Mouse (Mus musculus) cortical plate, adult 2 months (tissue): Measurements from ENCODE around the gene Vmn2r87. TPM values are rescaled to one million over a fixed set of nuclear protein-coding genes. Genes with fewer than 3 reads are reported as not detected.
A peak's percentile ranks its signal among the peaks of the same experiment; 100 is the strongest.
"Not testable (repeated sequence)": the region's sequence is repeated elsewhere in the genome, so short reads cannot be mapped to it uniquely, and the experiment has no call there.

Experiments used
- H3K27ac ChIP-seq: fragments of 200-500 bp; 2 replicates; pipeline ENCODE4 v1.5.1; 2012; ENCODE audit warnings: low read length, control low read depth, inconsistent platforms; ENCODE audit not compliant: insufficient read depth
- H3K4me1 ChIP-seq: fragments of 200-500 bp; 2 replicates; pipeline ENCODE4 v1.6.1; 2011; ENCODE audit warnings: low read length; ENCODE audit not compliant: control insufficient read depth, insufficient read depth
- H3K4me3 ChIP-seq: fragments of 200-500 bp; 2 replicates; pipeline ENCODE4 v1.5.1; 2011; ENCODE audit warnings: mild to moderate bottlenecking, low read length, control low read depth; ENCODE audit not compliant: insufficient read depth
- CTCF ChIP-seq: fragments of 200-500 bp; IDR thresholded peaks from 2 replicates; pipeline ENCODE4 v1.5.1; 2011; ENCODE audit warnings: mild to moderate bottlenecking, control low read depth, low read length; ENCODE audit not compliant: insufficient read depth; ENCODE audit errors: extremely low read depth
- POLR2A ChIP-seq: fragments of 200-500 bp; IDR thresholded peaks from 2 replicates; pipeline ENCODE4 v1.6.1; 2011; ENCODE audit warnings: mild to moderate bottlenecking, low read length, control low read depth; ENCODE audit not compliant: insufficient read depth; ENCODE audit errors: extremely low read depth
- polyA plus RNA-seq: library from polyadenylated mRNA; depleted of rRNA; stranded (reverse); fragments of >200 nt; gene quantifications from 2 replicates; pipeline ENCODE4 v1.2.3, GENCODE M21; 2012; rRNA removed

Vmn2r87 gene
- 1.8 and 1.9 TPM in 2 replicates for polyA plus RNA-seq

GRCm38 (mm10) chr10:130497296-130497695, at the start of gene Vmn2r87:
Gene Vmn2r87, minus strand, starts transcription at chr10:130497396.
- no peak for TF ChIP-seq POLR2A
- TF ChIP-seq CTCF = no peak
- Histone ChIP-seq H3K4me3 (no peak within 1 kb of the TSS), H3K27ac (no peak within 1 kb of the TSS), H3K4me1 (no peaks in the 10 kb centered on the region)

- H3K27ac ChIP-seq, H3K4me1 ChIP-seq: not testable (repeated sequence)
Observed at GRCm38 (mm10) chr10:130544331-130544730, 47.1 kb upstream of the Vmn2r87 start.

GRCm38 (mm10) chr10:130541931-130542691, 44.9 kb upstream of the Vmn2r87 start:
- H3K27ac ChIP-seq = 0 out of 2 replicates have a peak overlapping the region, but pooled peaks have one; percentile 13
- H3K4me3 ChIP-seq = peak overlapping the region; percentile 47
- H3K4me1 ChIP-seq = not testable (repeated sequence)
- peak; percentile 69 for TF ChIP-seq POLR2A

More at GRCm38 (mm10) chr10:130544331-130544730, 47.1 kb upstream of the Vmn2r87 start:
- not testable (repeated sequence) for H3K4me3 ChIP-seq

GRCm38 (mm10) chr10:130536101-130536500, 38.9 kb upstream of the Vmn2r87 start:
- TF ChIP-seq CTCF (no peak; the same call in 1 of the 2 replicates), POLR2A (no peak)

GRCm38 (mm10) chr10:130527926-130528325, 30.7 kb upstream of the Vmn2r87 start:
- Histone ChIP-seq H3K27ac (no peak overlapping the region), H3K4me1 (no peaks in the 10 kb centered on the region), H3K4me3 (no peak overlapping the region)
- no peak for TF ChIP-seq CTCF
- TF ChIP-seq POLR2A = no peak

More at GRCm38 (mm10) chr10:130536101-130536500, 38.9 kb upstream of the Vmn2r87 start:
- Histone ChIP-seq H3K27ac (no peak overlapping the region), H3K4me1 (no peaks in the 10 kb centered on the region; the same call in 1 of the 2 replicates), H3K4me3 (no peak overlapping the region)

DNA sequence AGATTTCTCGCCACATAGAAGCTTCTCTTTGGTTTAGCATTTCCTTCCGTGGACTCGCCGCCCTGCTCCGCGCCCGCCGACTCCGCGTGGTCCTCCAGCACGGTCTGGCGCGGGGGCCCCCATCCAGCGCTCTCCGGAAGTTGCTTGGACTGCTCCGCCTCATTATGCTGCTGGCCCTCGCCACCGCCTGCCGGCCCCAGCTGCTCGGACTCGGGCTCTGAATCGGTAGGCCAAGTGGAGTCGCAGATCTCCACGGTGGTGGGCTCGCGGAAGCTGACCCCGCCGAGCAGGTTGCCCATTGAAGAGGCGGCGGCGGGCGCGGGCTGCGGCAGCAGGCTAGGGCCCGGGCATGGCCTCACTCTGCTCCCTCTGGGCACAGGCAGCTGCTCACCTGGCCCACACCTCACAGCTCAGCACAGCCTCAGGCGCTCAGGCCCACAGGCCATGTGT, 26.9 kb downstream of the Vmn2r87 start:
- Histone ChIP-seq H3K4me1 (no peaks in the 10 kb centered on the region), H3K27ac (no peak overlapping the region), H3K4me3 (peak overlapping the region; percentile 30)
- TF ChIP-seq CTCF (no peak), POLR2A (no peak)

- not testable (repeated sequence) for H3K4me1 ChIP-seq, H3K27ac ChIP-seq, H3K4me3 ChIP-seq
Observed at GRCm38 (mm10) chr10:130455950-130456349, 41.2 kb downstream of the Vmn2r87 start, which contains the start of gene Vmn2r86. Gene Vmn2r86, minus strand, starts transcription at chr10:130456050.

DNA sequence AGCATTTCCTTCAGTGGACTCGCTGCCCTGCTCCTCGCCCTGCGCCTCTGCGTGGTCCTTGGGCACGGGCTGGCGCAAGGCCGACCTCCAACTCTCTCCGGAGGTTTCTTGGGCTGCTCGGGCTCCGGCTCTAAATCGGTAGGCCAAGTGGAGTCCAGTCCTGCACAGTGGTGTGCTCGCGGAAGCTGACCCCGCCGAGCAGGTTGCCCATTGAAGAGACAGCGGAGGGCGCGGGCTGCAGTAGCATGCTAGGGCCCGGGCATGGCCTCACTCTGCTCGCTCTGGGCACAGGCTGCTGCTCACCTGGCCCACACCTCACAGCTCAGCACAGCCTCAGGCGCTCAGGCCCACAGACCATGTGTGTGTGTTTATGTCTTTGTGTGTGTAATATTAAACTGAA, 52.4 kb downstream of the Vmn2r87 start:
- Histone ChIP-seq H3K4me3 (no peak overlapping the region), H3K4me1 (no peaks in the 10 kb centered on the region), H3K27ac (no peak overlapping the region)
- TF ChIP-seq CTCF (no peak), POLR2A (no peak)

GRCm38 (mm10) chr10:130434185-130434898, 62.9 kb downstream of the Vmn2r87 start:
- not testable (repeated sequence) for H3K4me3 ChIP-seq, H3K27ac ChIP-seq, H3K4me1 ChIP-seq

DNA sequence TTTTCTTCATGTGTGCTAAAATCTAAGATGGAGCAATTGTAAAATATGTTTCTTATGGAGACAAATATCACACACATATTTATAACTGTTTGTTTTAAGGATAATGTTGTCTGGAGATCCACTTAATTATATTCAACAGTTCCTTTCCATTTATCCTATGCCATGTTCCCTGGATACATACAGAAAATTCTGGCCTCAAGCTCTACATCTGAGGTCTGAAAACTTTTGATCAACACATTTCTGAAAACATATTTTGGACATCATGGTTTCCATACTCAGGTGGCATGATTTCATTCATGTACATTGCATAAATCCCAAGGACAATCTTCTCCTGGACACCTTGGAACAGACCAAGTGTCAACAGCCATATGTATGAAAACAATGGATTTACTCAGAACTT, 67.6 kb downstream of the Vmn2r87 start, which contains the start of gene Vmn2r85:
TSS of gene Vmn2r85 (minus strand) at position 101 of the 400 bp plus-strand sequence.
- H3K4me1 ChIP-seq, H3K27ac ChIP-seq, H3K4me3 ChIP-seq: not testable (repeated sequence)

- H3K4me1 ChIP-seq, H3K4me3 ChIP-seq, H3K27ac ChIP-seq: not testable (repeated sequence)
Observed at GRCm38 (mm10) chr10:130422368-130422767, 74.8 kb downstream of the Vmn2r87 start.
